Mouse (Mus musculus) B cell, adult 2 months (primary cell): Measurements from ENCODE around the gene Eif2ak1.

Experiments used
- DNase-seq, 2 experiments: peaks; one replicate each; pipeline ENCODE4 v3.0.0; 2022

Eif2ak1 gene

GRCm38 (mm10) chr5:143902111-143902510, 84.5 kb downstream of the Eif2ak1 start:
- no peak for DNase-seq

DNA sequence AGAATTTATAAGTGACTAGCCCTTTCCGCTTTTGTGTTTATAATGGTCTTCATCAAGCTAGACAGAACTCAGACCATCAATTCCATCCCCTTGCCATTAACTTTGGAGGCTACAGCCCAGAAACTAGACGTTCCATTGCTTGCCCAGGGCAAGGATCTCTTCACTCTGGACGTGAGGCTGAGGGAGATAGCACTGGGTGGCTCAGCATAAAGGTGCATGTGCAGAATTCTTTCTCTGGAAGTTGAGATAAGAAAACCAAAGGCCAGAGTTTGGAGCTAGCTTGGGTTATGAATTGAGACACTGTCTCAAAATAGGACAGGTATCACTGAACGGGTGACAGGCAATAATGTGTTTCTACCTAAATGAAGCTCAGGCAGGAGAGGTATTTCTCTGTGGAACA, 86.2 kb downstream of the Eif2ak1 start:
- no peak for DNase-seq

GRCm38 (mm10) chr5:143906429-143906828, 88.8 kb downstream of the Eif2ak1 start:
- DNase-seq, result no peak

- no peak for DNase-seq
Measured at GRCm38 (mm10) chr5:143908926-143909325, 91.3 kb downstream of the Eif2ak1 start.

GRCm38 (mm10) chr5:143909417-143910400, 92.1 kb downstream of the Eif2ak1 start, which contains the start of the genes Aimp2 and Pms2:
Gene Aimp2 (minus strand): TSS chr5:143909847.
Gene Pms2 (plus strand): TSS chr5:143909964.
- peak; percentile 90 to 91 for DNase-seq

GRCm38 (mm10) chr5:143916221-143916620, 98.6 kb downstream of the Eif2ak1 start:
- no peak for DNase-seq

GRCm38 (mm10) chr5:143917418-143917817, 99.8 kb downstream of the Eif2ak1 start:
- peak; percentile 62 to 63 for DNase-seq

- DNase-seq, result no peak
Measured at GRCm38 (mm10) chr5:143918120-143918519, 100.5 kb downstream of the Eif2ak1 start.

DNA sequence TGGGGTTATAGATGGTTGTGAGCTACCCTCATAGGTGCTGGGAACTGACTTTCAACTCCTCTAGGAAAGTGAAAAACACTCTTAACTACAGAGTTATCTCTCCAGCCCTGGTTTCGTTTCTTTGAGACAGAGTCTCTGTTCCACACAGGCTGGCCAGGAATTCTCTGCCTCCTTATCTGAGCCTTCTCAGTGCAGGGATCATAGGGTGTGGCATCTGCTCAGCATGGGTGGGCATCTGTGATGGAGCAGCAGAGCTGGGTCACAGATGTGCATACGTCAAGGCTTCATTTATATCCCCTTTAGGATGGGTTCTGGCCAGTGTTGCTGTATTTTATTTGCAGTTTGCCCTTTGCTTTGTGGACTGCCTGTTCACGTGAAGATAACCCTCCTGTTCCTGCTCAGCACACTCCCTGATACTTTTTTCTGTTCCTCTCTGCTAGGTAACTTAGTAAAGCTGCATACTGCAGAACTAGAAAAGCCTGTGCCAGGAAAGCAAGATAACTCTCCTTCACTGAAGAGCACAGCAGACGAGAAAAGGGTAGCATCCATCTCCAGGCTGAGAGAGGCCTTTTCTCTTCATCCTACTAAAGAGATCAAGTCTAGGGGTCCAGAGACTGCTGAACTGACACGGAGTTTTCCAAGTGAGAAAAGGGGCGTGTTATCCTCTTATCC, 107.3 kb downstream of the Eif2ak1 start:
- no peak for DNase-seq

DNA sequence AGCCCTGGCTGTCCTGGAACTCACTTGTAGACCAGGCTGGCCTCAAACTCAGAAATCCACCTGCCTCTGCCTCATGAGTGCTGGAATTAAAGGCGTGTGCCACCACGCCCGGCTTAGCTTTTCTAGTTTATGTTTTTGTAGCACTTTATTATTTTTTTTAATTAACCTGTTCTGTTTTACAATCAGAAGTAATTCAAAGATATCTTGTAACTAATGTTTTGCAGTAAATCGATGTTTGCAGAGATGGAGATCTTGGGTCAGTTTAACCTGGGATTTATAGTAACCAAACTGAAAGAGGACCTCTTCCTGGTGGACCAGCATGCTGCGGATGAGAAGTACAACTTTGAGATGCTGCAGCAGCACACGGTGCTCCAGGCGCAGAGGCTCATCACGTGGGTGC, 110.3 kb downstream of the Eif2ak1 start, which contains the start of gene Gm42421:
TSS of gene Gm42421 (plus strand) at position 301 of the 400 bp plus-strand sequence.
- DNase-seq, result no peak

- DNase-seq, result no peak
Measured at GRCm38 (mm10) chr5:143929291-143929690, 111.7 kb downstream of the Eif2ak1 start.

DNA sequence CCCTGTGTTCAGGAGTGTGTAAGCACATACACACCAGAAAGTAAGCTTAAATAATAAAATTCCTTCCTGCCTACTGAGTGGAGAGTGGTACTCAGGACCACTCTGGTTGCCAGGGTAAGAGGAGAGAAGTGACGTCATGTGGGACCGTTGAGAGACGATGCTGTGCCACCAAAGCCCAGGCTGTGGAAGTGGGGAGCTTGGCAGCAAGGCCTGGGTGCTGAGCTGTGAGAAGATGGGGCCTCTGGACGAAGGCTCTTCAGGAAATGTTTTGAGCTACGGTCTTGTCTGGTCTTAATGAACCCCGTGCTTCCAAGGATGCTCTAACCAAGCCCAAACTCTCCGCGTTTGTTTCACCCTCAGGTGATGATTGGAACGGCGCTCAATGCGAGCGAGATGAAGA, 113.1 kb downstream of the Eif2ak1 start:
- no peak for DNase-seq

GRCm38 (mm10) chr5:143931863-143932580, 114.4 kb downstream of the Eif2ak1 start:
- DNase-seq, result no peak

DNA sequence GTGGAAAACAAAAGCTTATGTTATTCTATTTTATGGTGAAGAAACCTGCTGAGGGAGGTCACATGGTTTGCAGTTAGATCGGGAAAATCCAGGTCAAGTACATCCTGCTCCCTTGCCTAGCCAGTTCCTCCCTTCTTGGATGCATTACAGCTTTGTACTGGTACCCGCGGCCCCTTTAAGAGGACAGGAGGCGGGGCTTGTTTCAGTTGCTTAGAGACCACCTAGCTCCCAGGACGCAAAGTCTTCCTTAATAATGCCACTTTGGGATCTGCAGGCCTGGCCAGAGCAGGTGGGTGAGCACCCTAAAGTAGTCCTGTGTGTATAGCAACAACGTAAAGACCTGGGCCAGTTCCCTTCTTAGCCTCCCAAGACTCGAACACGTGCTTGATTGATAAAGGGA, 115.2 kb downstream of the Eif2ak1 start, which contains the start of gene Rsph10b:
TSS of gene Rsph10b (plus strand) at position 205 of the 400 bp plus-strand sequence.
- DNase-seq, result no peak

- DNase-seq, result no peak
Measured at GRCm38 (mm10) chr5:143933414-143933813, 115.8 kb downstream of the Eif2ak1 start.

DNA sequence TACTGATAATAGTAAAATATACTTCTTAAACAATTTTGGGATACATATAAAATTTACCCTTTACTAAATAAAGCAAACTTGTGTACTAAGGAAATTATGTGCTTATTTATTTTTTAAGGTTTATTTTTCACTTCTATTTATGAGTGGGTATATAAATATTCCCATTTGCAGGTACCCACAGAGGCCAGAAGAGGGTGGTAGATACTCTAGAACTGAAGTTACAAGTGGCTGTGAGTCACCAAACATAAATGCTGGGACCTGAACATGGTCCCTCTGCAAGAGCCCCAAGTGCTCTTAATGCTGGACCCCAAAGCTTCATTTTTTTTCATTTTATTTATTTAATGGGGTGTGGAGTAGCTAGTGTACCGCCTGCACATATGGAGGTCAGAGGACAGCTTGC, 116.3 kb downstream of the Eif2ak1 start:
- no peak for DNase-seq

- no peak for DNase-seq
Measured at GRCm38 (mm10) chr5:143936156-143936555, 118.6 kb downstream of the Eif2ak1 start.

- DNase-seq, result no peak
Measured at GRCm38 (mm10) chr5:143941588-143941987, 124.0 kb downstream of the Eif2ak1 start.

GRCm38 (mm10) chr5:143943231-143944125, 125.9 kb downstream of the Eif2ak1 start:
- no peak for DNase-seq

- no peak for DNase-seq
Measured at GRCm38 (mm10) chr5:143948361-143948760, 130.8 kb downstream of the Eif2ak1 start.

GRCm38 (mm10) chr5:143950016-143950415, 132.4 kb downstream of the Eif2ak1 start:
- no peak for DNase-seq
